Mouse (Mus musculus): ENCODE data around the gene Pskh1.

Pskh1 gene

DNA sequence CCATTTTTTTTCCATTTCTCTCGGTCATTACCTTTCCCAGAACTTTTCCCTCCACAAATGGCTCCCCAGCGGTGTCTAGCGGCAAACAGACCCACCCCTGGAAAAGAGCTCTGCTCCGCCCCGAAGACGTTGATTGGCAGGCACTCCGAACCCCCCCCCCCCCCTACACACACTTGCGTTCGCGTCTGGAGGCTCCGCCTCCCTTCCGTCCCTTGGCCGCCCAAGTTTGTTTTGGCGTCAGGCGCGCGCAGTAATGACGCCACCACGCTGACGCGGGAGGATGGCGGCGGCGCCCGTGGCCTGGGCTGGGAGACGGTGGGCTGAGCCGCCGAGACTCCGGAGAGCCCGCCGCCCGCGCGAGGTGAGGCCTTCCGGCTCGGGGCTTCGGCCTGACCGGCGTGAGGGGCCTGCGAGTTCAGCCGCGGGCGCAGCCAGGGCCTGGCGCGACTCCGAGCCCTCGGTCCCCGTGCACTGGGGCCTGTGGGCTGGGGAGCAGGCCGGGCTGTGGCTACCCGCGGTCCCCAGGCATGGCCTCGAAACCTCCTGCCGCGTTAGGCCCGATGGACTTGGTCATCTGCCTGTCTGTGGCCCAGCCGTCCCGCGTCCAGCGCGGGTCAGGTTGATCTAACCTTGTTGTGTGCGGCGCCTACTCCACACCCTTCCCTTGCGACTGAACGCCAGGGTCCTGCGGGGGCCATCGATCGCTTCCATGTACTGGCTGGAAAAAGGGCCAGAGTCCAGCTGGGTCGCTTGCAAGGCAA is at the start of gene Pskh1:
Pskh1 (plus strand) TSS at position 262 of the 761 bp plus-strand sequence.
- DNase-seq, result peak; percentile 93

DNA sequence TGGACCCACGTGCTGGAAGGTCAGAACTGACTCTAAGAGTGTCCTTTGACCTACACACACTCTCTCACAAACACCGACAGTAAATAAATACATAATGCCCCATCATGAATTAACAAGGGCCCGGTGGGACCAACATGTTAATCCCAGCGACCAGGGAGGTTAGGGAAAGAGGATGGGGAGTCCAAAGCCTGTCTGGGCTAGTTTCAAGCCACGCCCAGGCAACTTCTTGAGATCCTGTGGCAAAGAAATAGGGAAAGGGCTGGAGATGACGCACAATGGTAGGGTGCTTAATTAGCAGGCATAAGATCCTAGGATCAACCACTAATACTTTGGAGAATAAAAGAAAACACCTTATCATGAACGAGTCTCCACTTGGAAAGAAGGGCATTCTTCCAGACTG is 49.6 kb upstream of the Pskh1 start:
- DNase-seq, result no peak

DNA sequence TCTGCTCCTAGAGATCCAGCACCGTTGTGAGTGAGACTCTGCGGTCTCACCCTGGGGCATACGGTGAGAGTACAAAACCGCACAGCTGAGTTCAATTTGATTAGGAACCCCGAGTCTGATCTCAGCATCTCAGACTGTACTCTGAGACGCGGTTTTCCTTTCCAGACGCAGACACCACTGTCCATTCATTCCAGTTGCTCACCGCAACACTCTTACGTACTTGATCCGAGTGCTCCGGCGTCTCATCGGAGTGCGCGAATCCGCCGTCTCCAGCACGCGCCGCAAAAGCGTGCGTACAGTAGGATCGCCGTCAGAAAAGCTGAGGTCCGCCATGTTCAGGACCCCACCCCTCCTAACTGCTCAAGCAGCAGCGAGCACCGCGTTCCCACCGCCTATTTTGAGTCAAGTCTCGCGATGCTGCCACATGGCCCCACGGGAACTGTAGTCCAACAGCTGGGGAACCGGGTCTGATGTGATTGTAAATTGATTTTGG is 48.5 kb upstream of the Pskh1 start:
- DNase-seq, result peak; percentile 78

DNA sequence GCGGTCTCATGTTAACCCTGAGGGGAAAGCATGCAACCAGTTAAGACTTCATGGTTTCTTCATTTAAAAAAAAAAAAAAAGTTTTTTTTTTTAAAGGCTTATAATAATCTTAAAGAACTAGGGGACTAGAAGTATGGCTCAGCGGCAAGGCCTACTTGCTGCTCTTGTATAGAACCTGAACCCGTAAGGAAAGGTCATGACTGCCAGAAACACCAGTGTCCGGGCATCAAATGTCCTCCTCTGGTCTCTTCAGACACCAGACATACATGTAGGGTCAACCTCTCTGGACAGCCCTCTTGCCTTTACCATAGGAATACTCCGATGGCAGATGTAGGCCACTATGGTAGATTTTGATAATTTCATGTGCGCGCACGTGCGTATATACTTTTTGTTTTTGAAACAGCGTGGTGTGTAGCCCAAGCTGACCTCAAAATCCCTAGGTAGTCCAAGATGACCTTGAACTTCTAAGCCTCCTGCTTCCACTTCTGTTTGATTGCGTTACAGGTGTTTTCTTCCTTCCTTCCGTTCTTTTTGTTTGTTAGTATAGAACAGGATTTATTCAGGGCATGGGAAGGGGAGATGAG is 48.0 kb upstream of the Pskh1 start:
- DNase-seq, result no peak

DNA sequence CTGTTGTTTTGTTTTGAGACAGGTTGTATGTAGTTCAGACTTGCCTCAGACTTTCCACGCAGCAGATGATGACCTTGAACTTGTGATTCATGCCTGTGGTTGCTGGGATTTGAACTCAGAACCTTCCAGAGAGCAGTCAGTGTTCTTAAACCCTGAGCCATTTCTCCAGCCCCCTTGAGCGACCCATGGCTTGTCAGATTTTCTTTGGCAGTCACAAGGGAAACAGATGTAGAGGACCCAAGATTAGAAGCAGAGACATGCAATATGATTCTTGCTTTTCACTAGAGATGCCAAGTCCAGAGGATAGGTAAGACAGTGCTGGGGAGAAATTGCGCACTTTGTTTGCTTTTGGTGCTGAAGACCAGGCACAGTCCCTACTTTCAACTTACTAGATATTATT is 47.1 kb upstream of the Pskh1 start, which contains the start of gene Cenpt:
Cenpt (minus strand) TSS at position 101 of the 400 bp plus-strand sequence.
- DNase-seq, result no peak

DNA sequence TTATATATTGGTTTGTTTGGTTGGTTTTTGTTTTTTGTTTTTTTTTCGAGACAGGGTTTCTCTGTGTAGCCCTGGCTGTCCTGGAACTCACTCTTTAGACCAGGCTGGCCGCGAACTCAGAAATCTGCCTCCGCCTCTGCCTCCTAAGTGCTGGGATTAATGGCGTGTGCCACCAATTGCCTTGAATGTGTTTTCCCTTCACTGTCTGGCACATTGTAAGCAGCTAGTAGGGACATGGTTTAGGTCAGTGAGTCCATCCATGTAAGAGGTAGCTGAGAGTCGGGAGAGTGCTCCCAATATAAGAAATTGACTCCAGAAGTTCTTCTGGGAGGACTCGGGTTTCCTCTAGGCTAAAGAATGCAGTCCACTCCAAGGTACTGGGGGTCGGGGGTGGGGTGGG is 45.9 kb upstream of the Pskh1 start:
- peak; percentile 44 for DNase-seq

DNA sequence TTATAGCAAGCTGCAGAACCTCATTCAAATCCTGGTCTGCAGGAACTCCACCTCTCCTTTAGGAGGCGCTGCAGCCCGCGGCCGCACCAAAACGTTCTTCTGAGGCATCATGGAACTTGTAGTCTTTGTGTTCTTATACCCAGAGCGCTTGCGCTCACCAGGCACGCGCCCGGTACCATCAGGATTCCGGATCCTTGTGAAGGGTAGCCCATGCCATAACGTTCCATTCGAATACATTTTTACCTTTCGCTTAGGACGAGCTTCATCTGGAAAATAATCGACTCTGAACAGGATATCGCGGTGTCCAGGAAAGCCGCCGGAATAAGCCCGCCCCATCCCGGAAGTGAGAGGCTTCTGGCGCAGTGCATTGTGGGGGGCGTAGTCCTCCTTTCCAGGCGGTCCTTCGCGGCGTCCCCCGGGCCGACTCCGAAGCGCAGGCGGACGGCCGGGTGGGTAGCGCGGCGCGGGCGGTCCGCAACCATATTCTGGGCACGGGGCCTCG is 45.5 kb upstream of the Pskh1 start, which contains the start of gene Thap11:
Thap11 (plus strand) TSS at position 418 of the 502 bp plus-strand sequence.
- peak; percentile 88 for DNase-seq

DNA sequence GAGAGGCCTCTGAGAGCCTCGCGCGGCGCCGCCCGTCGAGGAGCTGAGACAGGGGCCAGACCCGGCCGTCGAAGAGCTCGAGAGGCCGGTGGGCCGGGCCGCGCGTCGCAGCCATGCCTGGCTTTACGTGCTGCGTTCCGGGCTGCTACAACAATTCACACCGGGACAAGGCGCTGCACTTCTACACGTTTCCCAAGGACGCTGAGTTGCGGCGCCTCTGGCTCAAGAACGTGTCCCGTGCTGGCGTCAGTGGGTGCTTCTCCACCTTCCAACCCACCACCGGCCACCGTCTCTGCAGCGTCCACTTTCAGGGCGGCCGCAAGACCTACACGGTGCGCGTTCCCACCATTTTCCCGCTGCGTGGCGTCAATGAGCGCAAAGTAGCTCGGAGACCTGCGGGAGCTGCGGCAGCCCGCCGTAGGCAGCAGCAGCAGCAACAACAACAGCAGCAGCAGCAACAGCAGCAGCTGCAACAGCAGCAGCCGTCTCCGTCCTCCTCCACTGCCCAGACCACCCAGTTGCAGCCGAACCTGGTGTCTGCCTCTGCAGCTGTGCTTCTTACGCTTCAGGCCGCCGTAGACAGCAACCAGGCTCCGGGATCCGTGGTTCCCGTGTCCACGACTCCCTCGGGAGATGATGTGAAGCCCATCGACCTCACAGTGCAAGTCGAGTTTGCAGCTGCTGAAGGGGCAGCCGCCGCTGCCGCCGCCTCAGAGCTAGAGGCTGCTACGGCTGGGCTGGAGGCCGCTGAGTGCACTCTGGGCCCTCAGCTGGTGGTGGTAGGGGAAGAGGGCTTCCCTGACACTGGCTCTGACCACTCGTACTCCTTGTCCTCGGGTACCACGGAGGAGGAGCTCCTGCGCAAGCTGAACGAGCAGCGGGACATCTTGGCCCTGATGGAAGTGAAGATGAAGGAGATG is 44.7 kb upstream of the Pskh1 start:
- peak; percentile 57 for DNase-seq

DNA sequence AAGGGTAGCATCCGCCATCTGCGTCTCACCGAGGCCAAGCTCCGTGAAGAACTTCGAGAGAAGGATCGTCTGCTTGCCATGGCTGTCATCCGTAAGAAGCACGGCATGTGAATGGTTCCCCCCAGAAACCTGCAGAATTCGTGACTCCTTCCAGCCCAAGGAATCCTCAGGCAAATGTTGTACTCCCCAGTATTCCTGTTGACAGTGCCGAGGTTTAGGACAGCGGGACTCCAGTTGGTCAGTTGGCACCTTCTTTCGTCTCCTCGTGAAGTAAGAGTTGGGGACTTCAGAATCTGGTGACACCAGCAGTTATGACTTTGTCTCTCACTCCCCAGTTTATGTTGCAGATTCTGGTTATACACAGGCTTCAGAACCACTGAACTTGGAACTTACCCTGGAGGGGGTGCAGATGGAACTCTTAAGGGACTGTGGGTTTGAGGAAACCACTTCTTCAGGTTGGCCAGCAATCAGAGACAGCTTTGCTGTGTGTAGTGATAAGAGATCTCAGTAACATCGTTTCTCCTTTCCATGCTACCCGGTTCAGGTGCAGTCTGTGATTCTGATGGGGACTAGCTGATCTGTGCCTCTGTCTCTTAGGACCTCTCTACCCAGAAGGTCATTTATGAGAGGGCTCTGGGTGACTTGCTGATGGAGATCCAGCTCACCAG is 43.9 kb upstream of the Pskh1 start:
- DNase-seq, result no peak

DNA sequence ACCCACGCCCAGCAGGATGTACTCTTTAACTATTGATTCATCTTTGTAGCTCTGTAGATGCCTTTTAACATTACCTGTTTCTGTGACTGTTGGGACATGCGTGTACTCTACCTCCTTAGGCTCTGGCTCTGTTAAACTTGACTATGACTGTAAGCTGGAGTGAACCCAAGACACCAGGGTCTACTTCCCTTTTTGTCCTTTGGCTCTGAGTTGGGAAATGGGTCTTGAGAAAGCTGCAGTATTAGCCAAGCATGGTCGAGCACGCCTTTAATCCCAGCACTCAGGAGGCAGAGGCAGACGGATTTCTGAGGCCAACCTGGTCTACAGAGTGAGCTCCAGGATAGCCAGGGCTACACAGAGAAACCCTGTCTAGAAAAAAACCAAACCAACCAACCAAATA is 41.7 kb upstream of the Pskh1 start:
- no peak for DNase-seq

DNA sequence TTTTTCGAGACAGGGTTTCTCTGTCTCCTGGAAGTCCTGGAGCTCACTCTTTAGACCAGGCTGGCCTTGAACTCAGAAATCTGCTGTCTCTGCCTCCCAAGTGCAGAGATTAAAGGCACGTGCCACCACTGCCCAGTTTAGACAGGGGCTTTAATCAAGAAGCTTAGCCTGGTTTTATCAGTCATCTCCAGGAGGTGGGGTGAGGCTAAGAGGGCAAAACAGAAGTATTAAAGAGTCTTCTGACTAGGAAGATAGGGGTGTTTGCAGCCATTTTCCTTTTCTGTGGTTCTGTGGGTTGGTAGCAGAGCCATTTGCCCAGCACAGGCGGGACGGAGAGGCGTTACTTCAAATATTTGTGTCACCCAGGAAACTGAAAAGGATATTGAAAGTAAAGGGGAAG is 40.9 kb upstream of the Pskh1 start:
- DNase-seq, result no peak

DNA sequence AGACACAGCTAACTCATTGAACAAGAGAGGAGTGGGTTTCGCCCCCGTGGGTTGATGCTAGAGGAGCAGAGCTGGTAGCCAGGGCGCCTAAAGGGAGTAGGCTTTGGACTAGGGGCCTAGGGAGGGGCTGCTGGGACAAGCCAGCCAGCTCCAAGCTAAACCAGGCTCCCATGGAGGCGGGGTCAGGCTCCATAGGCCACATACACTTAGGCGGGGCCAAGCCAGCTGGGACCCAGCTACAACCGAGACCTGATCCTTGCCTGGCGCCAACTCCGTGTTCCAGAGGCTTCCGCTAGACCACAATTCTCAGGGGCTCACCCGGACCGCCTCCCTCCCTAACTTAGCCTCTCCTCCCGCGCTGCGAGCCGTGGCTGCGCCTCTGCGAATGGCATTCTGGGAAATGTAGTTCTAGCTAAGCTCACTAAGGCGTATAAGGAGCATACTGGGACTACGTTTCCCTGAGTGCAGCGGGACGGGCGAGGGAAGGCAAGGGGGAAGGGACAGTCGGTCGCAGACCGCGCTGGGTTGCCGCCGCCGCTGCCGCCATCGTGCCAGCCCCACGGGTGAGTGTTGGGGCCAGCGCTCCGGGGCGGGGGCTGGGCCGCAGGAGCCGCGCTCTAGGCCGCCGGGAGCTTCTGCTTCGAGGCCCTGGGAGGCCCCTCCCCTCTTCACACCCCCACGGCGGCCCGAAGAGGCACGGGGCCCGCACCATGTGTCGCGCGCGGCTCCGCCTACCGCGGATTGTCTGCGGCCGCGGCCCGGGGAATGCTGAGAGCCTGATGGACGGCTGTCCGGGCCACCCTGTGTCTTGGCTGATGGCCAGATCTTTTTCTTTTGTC is 39.9 kb upstream of the Pskh1 start, which contains the start of gene Nutf2:
Nutf2 (plus strand) TSS at position 438 of the 839 bp plus-strand sequence.
- DNase-seq, result peak; percentile 89

DNA sequence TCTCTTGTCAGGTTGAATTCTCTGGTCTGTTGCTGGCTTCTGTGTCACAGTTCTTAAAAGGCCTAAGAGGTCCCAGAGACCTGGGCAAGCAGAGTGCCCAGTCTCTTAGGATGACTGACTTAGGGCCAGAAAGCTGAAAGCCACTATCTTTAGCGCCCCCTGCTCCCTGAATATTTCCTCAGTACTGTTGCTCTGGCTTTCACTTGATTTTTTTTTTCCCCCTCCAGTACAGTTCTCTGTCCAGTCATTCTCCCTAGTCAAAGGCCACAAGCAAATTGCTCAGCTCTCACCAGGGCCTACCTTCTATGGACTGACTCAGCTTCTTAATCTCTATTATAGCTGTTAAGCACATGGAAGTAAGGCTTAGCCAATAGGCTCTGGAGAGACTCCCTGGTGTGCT is 38.3 kb upstream of the Pskh1 start:
- DNase-seq, result no peak

DNA sequence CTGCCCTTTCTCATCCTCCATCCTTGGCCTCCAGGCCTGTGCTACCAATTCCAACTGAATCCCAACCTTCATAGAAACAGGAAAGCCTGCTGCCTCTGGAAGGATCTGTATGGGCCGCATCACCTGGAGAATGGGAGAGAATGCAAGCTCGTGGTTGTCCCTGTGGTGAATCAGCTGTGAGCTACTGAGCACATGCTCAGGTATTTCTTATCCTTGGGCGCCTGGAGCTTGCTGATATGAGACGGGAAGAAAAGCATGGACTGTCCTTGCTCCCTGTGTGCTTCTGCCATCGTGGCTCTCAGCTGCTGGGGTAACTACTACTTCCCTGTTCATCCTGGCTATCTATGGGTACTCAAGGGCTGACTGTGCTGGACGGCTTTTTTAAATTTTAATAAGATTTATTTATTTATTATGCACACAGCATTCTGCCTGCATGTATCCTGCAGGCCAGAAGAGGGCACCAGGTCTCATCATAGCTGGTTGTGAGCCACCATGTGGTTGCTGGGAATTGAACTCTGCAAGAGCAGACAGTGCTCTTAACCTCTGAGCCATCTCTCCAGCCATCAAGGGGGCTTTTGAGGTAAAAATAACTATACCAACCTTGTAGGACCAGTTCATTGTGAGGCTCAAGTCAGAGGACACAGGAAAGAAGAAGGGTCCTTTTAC is 33.7 kb upstream of the Pskh1 start:
- DNase-seq, result no peak

DNA sequence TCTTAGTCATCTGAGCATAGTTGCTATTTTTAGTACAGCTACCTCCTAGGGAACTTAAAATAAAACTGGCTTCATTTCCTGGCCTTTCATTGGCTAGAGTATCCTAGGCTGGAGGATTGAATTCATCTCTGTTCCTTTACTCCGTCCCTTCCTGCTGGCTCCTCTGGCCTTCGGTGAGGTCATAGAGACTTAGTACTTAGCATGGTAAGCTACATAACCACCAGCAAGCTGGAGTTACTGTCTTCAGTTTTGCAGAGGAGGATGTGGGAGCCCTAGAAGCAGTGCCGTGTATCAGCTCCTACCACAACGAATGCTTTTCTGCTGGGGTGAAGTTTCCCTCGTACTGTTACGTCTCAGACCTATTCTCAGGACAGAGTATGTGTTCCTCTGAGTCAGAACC is 25.9 kb upstream of the Pskh1 start:
- DNase-seq, result no peak

DNA sequence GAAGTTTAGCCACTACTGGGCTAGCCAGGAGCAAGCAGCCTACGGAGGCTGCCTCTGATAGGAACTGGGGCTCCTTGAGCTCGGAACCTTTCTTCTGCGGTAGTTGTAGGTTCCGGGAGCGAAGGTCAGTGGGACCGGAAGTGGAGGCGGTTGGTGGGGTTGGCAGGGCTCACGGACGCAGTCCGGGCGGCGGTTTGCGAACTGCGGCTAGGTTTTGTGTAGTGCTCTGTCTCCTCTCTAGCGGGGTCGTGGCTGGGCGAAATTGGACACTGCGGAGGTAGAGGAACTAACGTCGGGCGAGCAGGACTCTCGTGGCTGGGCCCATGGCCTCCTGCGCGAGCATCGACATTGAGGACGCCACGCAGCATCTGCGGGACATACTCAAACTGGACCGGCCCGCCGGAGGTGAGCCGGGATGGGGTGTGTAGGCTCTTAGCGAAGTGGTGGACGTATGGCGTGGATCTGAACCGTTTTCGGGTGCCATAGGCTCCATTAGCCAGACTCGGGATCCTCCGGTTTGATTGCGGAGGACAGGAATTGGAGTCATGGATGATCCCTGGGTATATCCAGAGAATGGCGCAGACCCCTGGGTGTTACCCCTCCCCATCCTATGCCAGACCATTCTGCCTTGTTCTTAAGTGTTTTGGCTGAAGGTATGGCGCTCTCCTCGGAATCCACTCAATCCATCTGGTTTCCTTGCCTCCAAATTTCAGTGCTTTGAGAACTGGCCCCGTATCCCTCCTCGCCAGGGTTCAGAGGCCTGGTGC is 19.3 kb upstream of the Pskh1 start, which contains the start of gene Edc4:
Edc4 (plus strand) TSS at position 128 of the 767 bp plus-strand sequence.
- DNase-seq, result peak; percentile 86

DNA sequence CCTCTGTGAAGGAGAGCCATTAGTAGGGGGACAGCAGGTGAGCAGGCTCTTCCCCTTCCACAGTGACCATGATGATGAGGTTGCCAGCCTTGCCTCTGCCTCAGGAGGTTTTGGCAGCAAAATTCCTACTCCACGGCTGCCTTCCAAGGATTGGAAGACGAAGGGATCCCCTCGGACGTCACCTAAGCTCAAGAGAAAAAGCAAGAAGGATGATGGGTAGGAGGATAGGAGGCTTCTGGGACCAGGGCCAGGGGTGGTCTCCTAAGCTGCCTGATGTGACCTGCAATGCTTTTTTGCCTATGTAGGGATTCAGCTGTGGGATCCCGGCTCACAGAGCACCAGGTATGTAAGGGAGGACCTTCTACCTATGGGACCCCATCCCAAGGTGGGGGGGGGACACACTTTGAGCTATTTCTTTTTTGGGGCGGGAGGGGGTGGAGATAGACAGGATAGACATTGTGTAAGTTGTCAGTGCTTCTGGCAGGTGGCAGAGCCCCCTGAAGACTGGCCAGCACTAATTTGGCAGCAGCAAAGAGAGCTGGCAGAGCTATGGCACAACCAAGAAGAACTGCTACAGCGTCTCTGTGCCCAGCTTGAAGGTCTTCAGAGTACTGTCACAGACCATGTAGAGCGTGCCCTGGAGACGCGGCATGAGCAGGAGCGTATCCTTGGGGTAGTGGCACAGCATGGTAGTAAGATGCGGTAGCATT is 10.3 kb upstream of the Pskh1 start:
- no peak for DNase-seq

DNA sequence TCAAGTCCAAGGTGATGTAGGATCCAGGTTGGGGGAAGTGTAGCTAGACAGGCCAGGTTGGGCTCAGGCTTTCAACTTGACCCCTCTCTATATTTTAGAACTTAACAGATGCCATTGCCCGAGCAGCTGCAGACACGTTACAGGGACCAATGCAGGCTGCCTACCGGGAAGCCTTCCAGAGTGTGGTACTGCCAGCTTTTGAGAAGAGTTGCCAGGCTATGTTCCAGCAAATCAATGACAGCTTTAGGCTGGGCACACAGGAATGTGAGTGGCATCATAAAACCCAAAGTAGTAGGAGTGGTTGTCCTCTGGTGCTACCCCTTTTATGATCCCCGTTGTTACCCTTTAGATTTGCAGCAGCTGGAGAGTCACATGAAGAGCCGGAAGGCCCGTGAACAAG is 9.4 kb upstream of the Pskh1 start:
- DNase-seq, result no peak

DNA sequence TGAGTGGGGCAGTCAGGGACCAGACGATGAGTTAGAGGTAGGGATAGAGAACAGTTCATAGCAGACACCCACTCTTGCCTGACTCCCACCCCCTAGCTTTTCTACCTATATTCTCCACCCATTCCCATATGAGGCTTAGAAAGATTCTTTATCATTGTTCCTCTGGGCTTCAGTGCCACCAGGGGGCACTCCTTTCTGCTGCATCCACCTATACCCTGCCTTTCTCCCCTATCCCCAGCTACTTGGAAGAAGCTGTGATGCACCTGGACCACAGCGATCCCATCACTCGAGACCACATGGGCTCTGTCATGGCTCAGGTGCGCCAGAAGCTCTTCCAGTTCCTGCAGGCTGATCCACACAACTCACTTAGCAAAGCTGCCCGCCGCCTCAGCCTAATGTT is 7.8 kb upstream of the Pskh1 start:
- DNase-seq, result no peak

Data from cerebellum, adult 8-10 months (tissue).